Mouse (Mus musculus): ENCODE measurements around the gene Ppp1r9a. TPM values are rescaled to one million over a fixed set of nuclear protein-coding genes. Genes with fewer than 3 reads are reported as not detected.

Ppp1r9a gene
- polyA plus RNA-seq, 1 experiment from 2014 or later, result 42.2 TPM

DNA sequence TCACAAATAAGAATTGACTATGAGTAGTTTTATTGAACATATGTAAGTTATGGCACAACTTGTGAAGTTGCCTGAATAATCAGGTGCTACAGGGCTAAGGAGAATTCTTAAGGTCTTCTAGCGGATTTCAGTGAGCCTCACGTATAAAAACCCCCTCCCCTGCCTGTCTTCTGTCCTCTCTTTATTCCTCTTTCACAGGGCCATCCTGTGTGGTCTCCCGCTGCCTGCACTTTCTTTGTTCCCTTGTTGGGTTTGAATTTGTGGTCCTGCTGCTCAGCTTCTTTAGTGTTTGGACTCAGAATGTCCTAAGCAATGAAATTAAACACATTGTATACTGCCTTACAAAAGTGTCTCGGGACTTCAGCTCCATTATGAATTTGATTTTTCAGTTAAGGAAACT lies 110.1 kb downstream of the Ppp1r9a start:
- Histone ChIP-seq H3K27me3 (no peaks in the 10 kb centered on the region), H3K36me3 (no peaks in the 10 kb centered on the region), H3K4me2 (replicated peaks) (no peak overlapping the region), H3K9ac (replicated peaks) (no peak overlapping the region), H3K4me1 (replicated peaks) (peaks cover 26% of the 10 kb centered on the region), H3K4me3 (replicated peaks) (no peak overlapping the region), H3K27ac (no peak overlapping the region), H3K9me3 (no peaks in the 10 kb centered on the region)
- WGBS, result 6% methylated on average over 4 of the region's 4 CpGs
- no peak for ATAC-seq

DNA sequence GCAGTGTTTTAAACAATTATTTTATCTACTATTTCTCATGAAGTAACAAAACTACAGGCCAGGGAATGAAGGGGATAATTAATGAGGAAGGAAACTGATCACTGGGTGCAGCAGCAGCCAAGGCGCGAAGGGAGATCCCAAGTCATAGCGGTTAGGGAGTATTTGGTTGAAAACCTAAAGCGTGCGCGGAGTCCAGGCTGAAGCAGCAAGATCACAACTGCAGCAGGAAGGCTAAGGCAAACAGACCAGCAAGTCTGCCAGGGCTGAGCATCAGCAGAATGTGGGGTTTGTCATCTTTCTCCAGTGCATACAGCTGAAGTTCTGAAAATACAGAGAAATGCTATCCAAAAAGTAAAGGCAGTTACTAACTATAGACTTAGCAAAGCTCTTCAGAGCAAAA lies 111.8 kb downstream of the Ppp1r9a start:
- no peaks in the 10 kb centered on the region for H3K36me3 ChIP-seq
- H3K4me1 ChIP-seq (replicated peaks), result peaks cover 26% of the 10 kb centered on the region
- WGBS, result 94% methylated on average over 6 of the region's 6 CpGs
- H3K27ac ChIP-seq, result no peak overlapping the region
- no peak overlapping the region for H3K4me2 ChIP-seq (replicated peaks)
- H3K9ac ChIP-seq (replicated peaks), result no peak overlapping the region
- H3K27me3 ChIP-seq, result no peaks in the 10 kb centered on the region
- no peak for ATAC-seq
- no peaks in the 10 kb centered on the region for H3K9me3 ChIP-seq
- no peak overlapping the region for H3K4me3 ChIP-seq (replicated peaks)

GRCm38 (mm10) chr6:5015173-5015572 lies 112.5 kb downstream of the Ppp1r9a start:
- Histone ChIP-seq H3K9ac (replicated peaks) (no peak overlapping the region), H3K4me3 (replicated peaks) (no peak overlapping the region), H3K27ac (no peak overlapping the region), H3K4me1 (replicated peaks) (peaks cover 26% of the 10 kb centered on the region), H3K4me2 (replicated peaks) (no peak overlapping the region), H3K9me3 (no peaks in the 10 kb centered on the region), H3K36me3 (no peaks in the 10 kb centered on the region), H3K27me3 (no peaks in the 10 kb centered on the region)
- ATAC-seq, result no peak
- 78% methylated on average over 2 of the region's 2 CpGs for WGBS

GRCm38 (mm10) chr6:5017945-5018511 lies 115.3 kb downstream of the Ppp1r9a start:
- no peak overlapping the region for H3K9ac ChIP-seq (replicated peaks)
- WGBS, result 92% methylated on average over 6 of the region's 6 CpGs
- no peak overlapping the region for H3K4me2 ChIP-seq (replicated peaks)
- H3K27ac ChIP-seq, result no peak overlapping the region
- no peak overlapping the region for H3K4me3 ChIP-seq (replicated peaks)
- H3K36me3 ChIP-seq, result no peaks in the 10 kb centered on the region
- peaks cover under 1% of the 10 kb centered on the region; the same call in 1 of the 2 replicates for H3K4me1 ChIP-seq (replicated peaks)
- ATAC-seq, result no peak
- H3K9me3 ChIP-seq, result no peaks in the 10 kb centered on the region
- no peaks in the 10 kb centered on the region for H3K27me3 ChIP-seq

DNA sequence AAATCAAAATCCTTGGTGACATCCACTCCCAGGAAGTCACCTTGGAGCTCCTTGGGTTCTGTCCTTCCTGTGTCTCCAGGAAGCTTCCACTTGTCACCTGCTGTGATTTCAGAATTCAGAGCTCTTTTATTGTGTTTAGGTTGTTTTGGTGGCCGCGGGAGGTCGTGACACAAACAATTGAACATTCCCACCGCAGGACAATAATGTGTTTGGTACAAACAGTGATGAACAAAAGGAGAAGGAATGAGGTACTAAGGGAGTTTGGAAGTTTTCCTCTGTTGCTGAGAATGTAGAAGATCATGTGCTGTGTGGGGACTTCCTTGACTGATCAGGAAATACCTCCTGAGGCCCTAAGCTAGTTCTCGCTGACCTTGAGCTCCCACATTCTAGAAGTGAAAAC lies 116.5 kb downstream of the Ppp1r9a start:
- Histone ChIP-seq H3K9ac (replicated peaks) (no peak overlapping the region), H3K36me3 (no peaks in the 10 kb centered on the region), H3K4me3 (replicated peaks) (no peak overlapping the region), H3K9me3 (no peaks in the 10 kb centered on the region), H3K4me2 (replicated peaks) (no peak overlapping the region), H3K4me1 (replicated peaks) (no peaks in the 10 kb centered on the region), H3K27me3 (no peaks in the 10 kb centered on the region), H3K27ac (no peak overlapping the region)
- ATAC-seq, result no peak
- 43% methylated on average over 5 of the region's 5 CpGs for WGBS

DNA sequence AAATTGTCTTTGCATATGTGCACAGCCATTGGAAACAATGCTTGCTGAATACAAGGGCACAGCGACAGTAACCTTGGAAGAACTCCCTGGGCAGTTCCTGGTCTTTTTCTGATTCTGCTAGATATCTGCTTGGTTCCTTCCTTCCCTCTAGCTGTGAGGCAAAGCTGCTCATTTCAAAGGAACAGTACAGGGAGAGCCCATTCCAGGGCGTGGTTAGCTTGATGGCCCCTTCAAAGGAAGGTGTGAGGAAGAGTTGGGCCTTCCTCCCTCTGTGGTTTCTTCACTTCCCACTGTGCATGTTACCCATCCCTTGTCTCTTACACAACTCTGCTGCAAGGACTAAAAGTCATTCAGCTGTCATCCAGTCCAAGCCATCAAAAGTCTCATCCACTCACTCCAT lies 117.3 kb downstream of the Ppp1r9a start:
- H3K27ac ChIP-seq, result no peak overlapping the region
- ATAC-seq, result no peak
- H3K36me3 ChIP-seq, result no peaks in the 10 kb centered on the region
- 87% methylated on average over 2 of the region's 2 CpGs for WGBS
- no peaks in the 10 kb centered on the region for H3K9me3 ChIP-seq
- no peaks in the 10 kb centered on the region for H3K27me3 ChIP-seq
- no peak overlapping the region for H3K9ac ChIP-seq (replicated peaks)
- no peaks in the 10 kb centered on the region for H3K4me1 ChIP-seq (replicated peaks)
- no peak overlapping the region for H3K4me3 ChIP-seq (replicated peaks)
- no peak overlapping the region for H3K4me2 ChIP-seq (replicated peaks)

DNA sequence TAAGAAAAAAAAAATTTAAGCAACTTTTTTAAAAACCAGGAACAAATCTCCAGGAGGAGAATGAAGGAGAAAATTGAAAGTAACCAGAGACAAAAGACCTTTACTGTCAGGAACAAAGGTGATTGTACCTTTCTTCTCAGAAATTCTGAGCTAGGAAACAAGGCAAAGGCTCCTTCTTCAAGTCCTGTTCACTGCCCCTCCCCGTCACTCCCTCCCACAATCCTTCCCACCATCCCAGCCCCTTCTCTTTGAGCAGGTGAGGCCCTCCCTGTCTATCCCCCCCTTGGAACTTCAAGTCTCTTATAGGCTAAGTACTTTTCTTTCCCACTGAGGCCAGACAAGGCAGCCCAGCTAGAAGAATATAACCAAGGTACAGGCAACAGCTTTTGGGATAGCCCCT lies 117.8 kb downstream of the Ppp1r9a start:
- H3K9ac ChIP-seq (replicated peaks), result no peak overlapping the region
- no peaks in the 10 kb centered on the region for H3K9me3 ChIP-seq
- no peak overlapping the region for H3K27ac ChIP-seq
- no peak overlapping the region for H3K4me2 ChIP-seq (replicated peaks)
- no peaks in the 10 kb centered on the region for H3K27me3 ChIP-seq
- ATAC-seq, result no peak
- WGBS, result 92% methylated on average over 1 of the region's 1 CpGs
- no peaks in the 10 kb centered on the region for H3K4me1 ChIP-seq (replicated peaks)
- H3K36me3 ChIP-seq, result no peaks in the 10 kb centered on the region
- no peak overlapping the region for H3K4me3 ChIP-seq (replicated peaks)

DNA sequence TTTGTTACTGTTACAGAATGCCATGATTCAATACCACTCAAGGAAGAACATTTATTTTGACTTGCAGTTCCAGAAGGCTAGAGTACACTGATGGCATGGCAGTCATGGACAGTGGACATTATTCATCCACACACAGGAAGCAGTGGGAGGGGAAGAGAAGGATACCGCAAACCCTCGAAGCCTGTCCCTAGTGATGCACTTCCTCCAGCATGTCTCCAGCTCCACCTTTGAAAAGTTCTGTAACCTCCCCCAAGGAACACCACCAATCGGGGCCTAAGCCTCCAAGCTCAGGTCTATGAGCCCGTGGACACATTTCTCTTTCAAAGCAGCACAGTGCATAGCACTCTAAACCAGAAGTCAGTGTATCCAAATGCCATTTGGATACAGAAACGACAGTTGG lies 120.0 kb downstream of the Ppp1r9a start:
- no peaks in the 10 kb centered on the region for H3K9me3 ChIP-seq
- H3K36me3 ChIP-seq, result no peaks in the 10 kb centered on the region
- peaks cover 10% of the 10 kb centered on the region; the same call in 1 of the 2 replicates for H3K4me1 ChIP-seq (replicated peaks)
- no peak overlapping the region for H3K9ac ChIP-seq (replicated peaks)
- ATAC-seq, result no peak
- no peak overlapping the region for H3K4me3 ChIP-seq (replicated peaks)
- no peak overlapping the region for H3K4me2 ChIP-seq (replicated peaks)
- 92% methylated on average over 5 of the region's 5 CpGs for WGBS
- no peak overlapping the region for H3K27ac ChIP-seq
- no peaks in the 10 kb centered on the region for H3K27me3 ChIP-seq

DNA sequence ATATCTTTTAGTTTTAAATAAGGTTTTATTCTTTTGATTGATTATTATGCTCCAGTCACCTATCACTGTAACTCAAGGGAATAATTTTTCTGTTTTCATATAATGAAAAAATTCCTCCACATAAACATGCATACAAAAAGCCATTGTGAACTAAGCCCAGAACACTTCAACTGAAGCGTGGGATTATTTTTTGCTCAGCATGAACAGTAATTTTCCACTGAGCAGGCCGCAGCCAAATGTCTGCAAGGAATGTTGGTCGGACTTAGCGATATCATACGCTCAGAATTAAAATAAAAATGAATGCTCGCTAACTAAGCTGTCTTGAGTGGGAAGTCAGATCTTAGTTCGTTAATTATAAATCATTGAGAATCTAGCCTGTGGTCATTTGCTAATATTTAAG lies 122.2 kb downstream of the Ppp1r9a start:
- Histone ChIP-seq H3K36me3 (no peaks in the 10 kb centered on the region), H3K4me1 (replicated peaks) (peaks cover 15% of the 10 kb centered on the region; the same call in 1 of the 2 replicates), H3K9me3 (no peaks in the 10 kb centered on the region), H3K4me2 (replicated peaks) (no peak overlapping the region), H3K4me3 (replicated peaks) (no peak overlapping the region), H3K27me3 (no peaks in the 10 kb centered on the region), H3K9ac (replicated peaks) (no peak overlapping the region), H3K27ac (no peak overlapping the region)
- WGBS, result 77% methylated on average over 7 of the region's 7 CpGs
- no peak for ATAC-seq

DNA sequence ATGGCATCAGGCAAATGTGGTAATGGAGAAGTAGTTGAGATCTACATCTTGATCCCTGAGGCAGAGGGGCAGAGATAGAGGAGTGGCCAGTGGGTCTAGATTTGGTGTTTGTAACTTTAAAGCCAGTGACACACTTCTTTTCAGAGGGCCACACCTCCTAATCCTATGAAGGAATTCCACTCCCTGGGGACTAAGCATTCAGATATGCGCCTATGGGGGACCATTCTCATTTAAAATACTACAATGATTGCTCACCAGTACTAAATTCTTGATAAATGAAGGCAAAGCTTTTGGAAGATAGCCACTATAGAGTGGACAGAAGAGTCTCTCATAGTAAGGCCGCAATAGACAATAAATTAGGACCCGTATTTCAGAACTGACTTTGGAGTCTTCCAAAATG lies 124.1 kb downstream of the Ppp1r9a start:
- Histone ChIP-seq H3K9ac (replicated peaks) (no peak overlapping the region), H3K4me1 (replicated peaks) (peaks cover 15% of the 10 kb centered on the region; the same call in 1 of the 2 replicates), H3K4me3 (replicated peaks) (no peak overlapping the region), H3K9me3 (no peaks in the 10 kb centered on the region), H3K36me3 (no peaks in the 10 kb centered on the region), H3K27me3 (no peaks in the 10 kb centered on the region), H3K27ac (no peak overlapping the region), H3K4me2 (replicated peaks) (no peak overlapping the region)
- no peak for ATAC-seq
- WGBS, result 30% methylated on average over 3 of the region's 3 CpGs

- no peak overlapping the region for H3K9ac ChIP-seq (replicated peaks)
- 0 out of 2 replicates have a peak, but pooled peaks have one; percentile 34 for ATAC-seq
- H3K4me3 ChIP-seq (replicated peaks), result no peak overlapping the region
- no peaks in the 10 kb centered on the region for H3K36me3 ChIP-seq
- peaks cover 15% of the 10 kb centered on the region; the same call in 1 of the 2 replicates for H3K4me1 ChIP-seq (replicated peaks)
- H3K4me2 ChIP-seq (replicated peaks), result no peak overlapping the region
- WGBS, result 36% methylated on average over 2 of the region's 2 CpGs
- no peaks in the 10 kb centered on the region for H3K27me3 ChIP-seq
- no peaks in the 10 kb centered on the region for H3K9me3 ChIP-seq
- no peak overlapping the region for H3K27ac ChIP-seq
These were observed 124.5 kb downstream of the Ppp1r9a start for GRCm38 (mm10) chr6:5027213-5027612.

- peaks cover 15% of the 10 kb centered on the region; the same call in 1 of the 2 replicates for H3K4me1 ChIP-seq (replicated peaks)
- ATAC-seq, result no peak
- no peaks in the 10 kb centered on the region for H3K9me3 ChIP-seq
- no peak overlapping the region for H3K4me3 ChIP-seq (replicated peaks)
- no peak overlapping the region for H3K27ac ChIP-seq
- H3K27me3 ChIP-seq, result no peaks in the 10 kb centered on the region
- H3K36me3 ChIP-seq, result no peaks in the 10 kb centered on the region
- no peak overlapping the region for H3K9ac ChIP-seq (replicated peaks)
- 48% methylated on average over 5 of the region's 5 CpGs for WGBS
- H3K4me2 ChIP-seq (replicated peaks), result no peak overlapping the region
These were observed 125.1 kb downstream of the Ppp1r9a start for GRCm38 (mm10) chr6:5027801-5028200.
